Mouse (Mus musculus) cerebellum, adult 2 months (tissue): ENCODE results near the gene Lrrc73.

Experiments used
- CTCF ChIP-seq: fragments of 200-500 bp; IDR thresholded peaks from 2 replicates; pipeline ENCODE4 v1.5.1; 2011; ENCODE audit warnings: low read depth, mild to moderate bottlenecking, control low read depth, low read length, moderate library complexity, borderline replicate concordance; ENCODE audit not compliant: insufficient read depth
- POLR2A ChIP-seq: fragments of 200-500 bp; IDR thresholded peaks from 2 replicates; pipeline ENCODE4 v1.6.1; 2011; ENCODE audit warnings: low read length, control low read depth, borderline replicate concordance; ENCODE audit not compliant: insufficient read depth

- no peak for TF ChIP-seq POLR2A
- TF ChIP-seq CTCF = no peak
Measured at GRCm38 (mm10) chr17:46297364-46298219, 44.3 kb downstream of the Lrrc73 start, which contains the start of gene Dlk2.
